Mouse (Mus musculus): Measurements from ENCODE around the gene Wdr83. TPM values are rescaled to one million over a fixed set of nuclear protein-coding genes. Genes with fewer than 3 reads are reported as not detected.

Gene Wdr83
- total RNA-seq, 2 experiments from 2014 or later: 20.5 to 25.5 TPM

DNA sequence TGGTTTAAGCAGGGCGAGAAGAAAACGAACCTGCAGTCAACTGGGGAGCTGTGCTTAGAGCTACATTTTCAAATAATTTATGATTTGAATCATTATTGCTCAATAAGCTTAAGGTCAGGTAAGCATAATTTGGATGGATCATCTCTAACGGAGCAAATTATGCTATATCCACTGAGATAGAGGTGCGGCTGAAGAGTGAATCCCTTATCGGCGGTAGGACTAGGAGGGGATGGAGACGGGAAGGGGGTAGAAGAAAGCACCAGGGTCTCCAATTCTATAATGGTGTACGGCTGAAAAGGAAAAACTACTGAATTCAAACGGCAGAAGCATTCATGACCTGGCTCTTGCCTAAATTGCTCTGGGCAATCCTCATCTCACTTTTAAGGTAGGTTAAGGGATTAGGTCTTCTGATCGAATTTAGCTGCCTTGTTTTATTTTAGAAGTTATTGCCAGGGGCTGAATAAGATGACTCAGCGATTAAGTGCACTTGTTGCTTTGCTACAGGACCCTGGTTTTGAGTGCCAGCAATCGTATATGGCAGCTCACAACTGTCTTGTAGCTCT, 45.9 kb downstream of the Wdr83 start:
- DNase-seq: no peak

DNA sequence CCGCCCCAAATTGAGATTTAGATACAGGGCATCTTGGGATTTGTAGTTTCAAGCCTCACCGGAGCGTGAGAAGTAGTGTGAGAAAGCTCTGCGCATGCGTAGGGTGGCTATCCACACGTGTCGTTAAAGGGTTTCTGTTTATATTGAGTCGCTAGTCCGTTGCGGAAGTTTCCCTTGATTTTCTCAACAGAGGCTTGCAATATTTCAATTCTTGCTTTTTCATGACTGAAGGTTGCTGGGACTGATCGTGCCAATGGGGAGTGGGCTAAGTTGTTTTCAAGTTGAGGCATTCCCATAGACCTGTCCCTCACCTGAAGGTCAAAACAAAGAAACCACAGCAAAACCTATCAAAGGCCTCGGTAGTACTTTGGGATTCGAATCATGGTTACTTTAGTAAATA, 46.3 kb downstream of the Wdr83 start:
- peak; percentile 83 to 86 for DNase-seq

DNA sequence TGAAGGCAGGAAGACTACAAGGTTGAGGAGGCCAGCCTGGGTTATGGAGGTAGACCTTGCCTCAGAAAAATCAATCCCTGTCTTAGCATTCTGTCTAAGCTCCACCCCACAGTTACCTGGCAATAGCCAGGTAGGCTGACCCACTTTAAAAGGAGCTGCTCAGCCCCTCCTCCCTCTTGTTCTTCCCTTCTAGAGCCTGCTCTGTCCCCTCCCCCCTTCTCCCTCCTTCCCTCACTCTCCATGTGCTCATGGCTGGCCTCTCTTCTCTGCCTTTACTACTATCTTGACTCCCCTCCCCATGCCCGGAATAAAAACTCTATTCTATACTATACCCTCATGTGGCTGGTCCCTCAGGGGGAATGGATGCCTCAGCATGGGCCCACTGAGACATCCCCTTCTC, 47.2 kb downstream of the Wdr83 start:
- no peak for DNase-seq

DNA sequence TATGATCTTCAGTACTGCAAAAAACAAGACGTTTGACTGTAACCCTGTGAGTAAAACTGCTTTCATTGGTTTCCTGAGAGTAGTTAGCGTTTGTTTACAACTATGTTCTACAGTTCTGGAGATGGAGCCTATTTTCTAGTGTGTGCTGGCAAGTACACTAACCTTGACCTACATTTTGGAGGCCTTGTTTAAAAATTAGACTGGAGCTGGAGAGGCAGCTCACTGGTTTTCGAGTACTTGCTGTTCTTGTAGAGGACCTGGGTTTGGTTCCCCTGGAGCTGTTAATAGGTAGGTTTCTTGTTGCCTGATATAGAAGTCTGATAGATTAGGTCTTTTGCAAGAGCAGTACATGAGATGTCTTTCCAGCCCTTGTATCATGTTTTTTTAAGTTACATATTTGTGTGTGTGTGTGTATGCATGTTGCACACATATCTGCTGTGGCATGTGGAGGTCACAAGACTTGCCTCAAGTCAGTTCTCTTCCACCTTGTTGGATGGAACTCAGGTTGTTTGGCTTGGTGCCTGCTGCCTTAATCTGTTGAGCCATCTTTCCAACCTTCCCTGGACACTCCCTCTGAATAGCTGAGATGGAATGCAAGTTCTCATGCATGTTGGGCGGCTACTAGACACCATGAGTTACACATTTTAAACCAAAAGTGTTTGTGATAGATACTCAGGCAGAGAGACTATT, 48.3 kb downstream of the Wdr83 start:
- no peak for DNase-seq

DNA sequence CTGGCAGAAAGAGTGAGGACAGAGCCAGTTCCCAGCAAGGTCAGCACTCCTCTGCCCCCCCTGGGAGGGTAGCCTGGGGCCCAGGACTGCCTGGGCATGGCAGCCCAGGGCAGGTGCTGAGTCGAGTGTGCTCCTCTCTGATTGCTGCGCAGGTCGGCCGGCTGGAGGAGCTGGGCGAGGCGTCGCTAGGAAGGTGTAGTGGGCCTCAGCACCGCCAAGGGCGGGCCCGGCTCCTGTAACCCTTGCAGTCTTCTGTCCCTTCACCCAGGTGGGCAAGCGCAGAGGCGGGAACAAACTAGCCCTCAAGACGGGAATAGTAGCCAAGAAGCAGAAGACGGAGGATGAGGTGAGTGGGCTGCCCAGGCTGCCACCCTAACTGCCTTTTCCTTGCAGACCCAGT, 51.8 kb downstream of the Wdr83 start:
- DNase-seq: no peak

DNA sequence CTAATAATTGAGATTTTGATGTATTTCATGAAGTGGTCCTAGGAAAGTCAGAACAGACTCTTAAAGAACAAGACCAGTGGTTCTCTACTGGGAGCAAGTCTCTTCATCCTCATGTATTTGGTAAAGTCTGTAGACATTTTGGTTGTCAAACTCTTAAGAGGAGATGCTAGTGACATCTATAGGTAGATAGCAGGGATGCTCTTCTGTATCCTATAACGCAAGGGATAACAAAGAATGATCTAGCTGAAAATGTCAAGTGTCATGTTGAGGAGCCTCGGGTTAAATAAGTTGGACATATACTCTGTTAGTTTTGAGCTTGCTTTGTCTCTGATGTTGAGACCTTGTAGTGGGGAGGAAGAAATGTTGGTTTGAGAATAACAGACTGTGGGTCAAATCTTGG, 53.2 kb downstream of the Wdr83 start:
- DNase-seq: no peak

DNA sequence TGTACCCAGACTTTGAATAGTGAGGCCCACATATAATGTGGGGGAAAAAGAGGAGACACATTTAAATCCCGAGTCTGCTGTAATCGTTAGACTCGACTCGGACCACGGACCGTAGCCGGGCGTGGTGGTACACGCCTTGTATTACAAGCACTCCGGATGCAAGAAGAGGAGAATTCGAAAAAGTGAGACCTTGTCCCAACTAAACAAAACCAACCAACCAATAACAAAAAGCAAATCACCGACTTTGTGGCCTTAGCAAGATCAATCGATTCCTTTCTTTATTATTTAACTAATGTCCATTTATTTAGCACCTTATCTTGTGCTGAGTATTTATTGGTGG, 53.6 kb downstream of the Wdr83 start:
- no peak for DNase-seq

DNA sequence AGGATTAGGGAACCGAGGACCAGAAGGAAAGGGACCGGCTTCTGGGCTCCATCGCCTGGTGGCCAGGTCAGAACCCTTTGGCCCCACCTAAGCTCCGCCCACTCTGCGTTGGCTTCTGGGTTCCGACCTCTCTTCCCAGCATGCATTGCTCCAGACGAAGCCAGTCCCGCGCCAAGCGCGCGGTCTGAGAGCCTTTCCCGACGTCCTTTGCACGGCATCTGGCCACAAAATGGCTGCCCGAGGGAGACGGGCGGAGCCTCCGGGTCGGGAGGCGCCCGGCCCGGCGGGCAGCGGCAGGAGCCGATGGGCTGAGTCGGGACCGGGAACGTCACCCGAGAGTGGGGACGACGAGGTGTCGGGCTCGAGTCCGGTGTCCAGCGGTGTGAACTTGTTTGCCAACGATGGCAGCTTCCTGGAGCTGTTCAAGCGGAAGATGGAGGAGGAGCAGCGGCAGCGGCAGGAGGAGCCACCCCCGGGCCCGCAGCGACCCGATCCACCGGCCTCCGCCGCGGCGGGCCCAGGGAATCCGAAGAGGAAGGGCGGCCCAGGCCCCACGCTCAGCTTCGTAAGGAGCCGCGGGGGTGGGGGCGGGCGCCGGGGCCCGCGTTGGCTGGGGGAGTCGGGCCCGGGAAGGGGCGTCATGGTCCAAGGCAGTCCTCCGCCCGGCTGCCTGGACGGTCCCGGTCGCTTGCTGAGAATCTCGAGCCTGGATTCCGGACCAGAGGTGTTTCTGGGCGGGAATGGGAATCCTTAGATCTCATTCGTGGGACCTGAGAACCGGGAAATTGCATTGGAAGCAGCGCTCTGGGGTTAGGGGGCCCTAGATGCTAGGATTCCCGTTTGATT, 54.2 kb downstream of the Wdr83 start, which contains the start of gene Trir:
TSS of gene Trir (plus strand) at position 154 of the 846 bp plus-strand sequence.
- peak; percentile 97 to 98 for DNase-seq

DNA sequence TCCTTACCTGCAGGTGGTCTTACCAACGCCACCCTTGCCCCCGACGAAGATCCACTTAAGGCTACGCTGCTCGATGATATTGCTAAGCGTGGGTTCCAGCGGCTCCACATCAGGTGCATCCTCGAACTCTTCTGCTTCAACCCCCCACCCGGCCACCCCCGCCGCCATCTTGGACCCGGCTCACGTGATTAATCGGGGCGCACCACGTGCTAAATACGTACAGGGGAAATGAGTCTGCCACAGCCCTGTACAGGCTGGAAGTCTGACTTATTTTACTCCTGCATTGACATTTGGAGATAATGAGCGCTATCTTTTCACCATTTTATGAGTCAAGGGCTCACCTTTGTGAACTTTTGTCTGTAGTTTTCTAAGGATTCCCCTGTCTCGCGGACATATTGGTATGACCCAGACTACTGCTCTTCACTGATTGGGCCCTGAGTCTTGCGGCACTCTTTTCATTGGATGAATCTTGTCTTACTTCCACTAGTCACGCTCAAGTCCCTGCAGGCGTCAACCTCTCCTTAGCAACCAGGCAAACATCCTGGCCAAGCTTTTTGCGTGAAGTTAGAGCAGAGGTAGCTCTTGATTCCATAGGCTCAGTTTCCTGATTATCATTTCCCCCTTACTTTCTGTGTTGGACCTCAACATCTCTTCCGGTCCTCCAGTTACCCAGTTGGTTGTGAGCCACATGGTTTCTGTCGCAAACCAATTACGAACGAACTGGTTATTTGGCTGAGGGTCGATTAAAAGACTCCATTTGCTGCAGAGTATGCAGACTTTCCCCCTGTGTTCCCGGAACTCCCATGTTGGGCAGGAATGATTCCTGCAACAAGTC, 55.8 kb downstream of the Wdr83 start, which contains the start of gene Asna1:
TSS of gene Asna1 (minus strand) at position 184 of the 835 bp plus-strand sequence.
- peak; percentile 83 to 85 for DNase-seq

Small RNA genes within 50 kb of the gene (microRNA-seq; reads per million reads assigned to microRNA genes)
- gene Gm23388: not detected
- not detected for gene Mir7070

Other genes starting within 250 kb of the Wdr83 start
- 10 to 100 TPM; 63.3 to 70.5 TPM for gene Gadd45gip1, start 249.8 kb downstream of the Wdr83 start, total RNA-seq (2021)
- gene Rad23a, start 240.6 kb downstream of the Wdr83 start, total RNA-seq (2021): 100 to 1,000 TPM; 116 to 119 TPM
- gene Calr, start 234.4 kb downstream of the Wdr83 start, total RNA-seq (2021): 100 to 1,000 TPM; 569 to 727 TPM
- 10 to 100 TPM; 62.1 to 69.2 TPM for gene Farsa, start 224.3 kb downstream of the Wdr83 start, total RNA-seq (2021)
- 10 to 100 TPM in 1 of 2 experiments, 1 to 10 TPM in 1; 8.7 to 11.5 TPM for gene Syce2, start 209.2 kb downstream of the Wdr83 start, total RNA-seq (2021)
- 10 to 100 TPM; 41.9 to 53.8 TPM for gene Gcdh, start 187.4 kb downstream of the Wdr83 start, total RNA-seq (2021)
- under 1 TPM in 1 of 2 experiments, not detected in 1; 0.20 TPM for gene Klf1, start 179.4 kb downstream of the Wdr83 start, total RNA-seq (2021)
- gene Dnase2a, start 172.7 kb downstream of the Wdr83 start, total RNA-seq (2021): 10 to 100 TPM in 1 of 2 experiments, 1 to 10 TPM in 1; 9.5 to 10.3 TPM
- 1 to 10 TPM; 1.0 to 1.3 TPM for gene Mast1, start 143.9 kb downstream of the Wdr83 start, total RNA-seq (2021)
- not detected for gene Rtbdn, start 134.3 kb downstream of the Wdr83 start, total RNA-seq (2021)
- 1 to 10 TPM in 1 of 2 experiments, not detected in 1; 1.5 TPM for gene Gm49661, start 111.9 kb downstream of the Wdr83 start, total RNA-seq (2021)
- gene Prdx2, start 111.7 kb downstream of the Wdr83 start, total RNA-seq (2021): 100 to 1,000 TPM; 651 to 659 TPM
- gene Rnaseh2a, start 111.5 kb downstream of the Wdr83 start, total RNA-seq (2021): 100 to 1,000 TPM; 109 to 136 TPM
- 100 to 1,000 TPM in 1 of 2 experiments, 10 to 100 TPM in 1; 71.5 to 139 TPM for gene Junb, start 102.6 kb downstream of the Wdr83 start, total RNA-seq (2021)
- 1 to 10 TPM; 7.0 to 8.2 TPM for gene Hook2, start 90.7 kb downstream of the Wdr83 start, total RNA-seq (2021)
- not detected for gene Best2, start 66.8 kb downstream of the Wdr83 start, total RNA-seq (2021)
- gene Asna1, start 56.0 kb downstream of the Wdr83 start, total RNA-seq (2021): 10 to 100 TPM; 91.0 to 93.4 TPM
- gene Trir, start 54.5 kb downstream of the Wdr83 start, total RNA-seq (2021): 100 to 1,000 TPM; 157 to 178 TPM
- gene Tnpo2, start 44.4 kb downstream of the Wdr83 start, total RNA-seq (2021): 10 to 100 TPM; 76.4 to 88.2 TPM
- 10 to 100 TPM; 13.0 to 20.5 TPM for gene Fbxw9, start 21.3 kb downstream of the Wdr83 start, total RNA-seq (2021)
- gene Gm5741, start 13.3 kb downstream of the Wdr83 start, total RNA-seq (2021): 1 to 10 TPM in 1 of 2 experiments, not detected in 1; 1.2 TPM
- gene Dhps, start 9.5 kb downstream of the Wdr83 start, total RNA-seq (2021): 10 to 100 TPM; 32.2 to 32.7 TPM
- gene Wdr83os, start 566 bp downstream of the Wdr83 start, total RNA-seq (2021): 10 to 100 TPM; 69.1 to 79.6 TPM
- 10 to 100 TPM; 38.1 to 45.5 TPM for gene Man2b1, start 2.0 kb upstream of the Wdr83 start, total RNA-seq (2021)
- gene Zfp791, start 41.8 kb upstream of the Wdr83 start, total RNA-seq (2021): 1 to 10 TPM; 1.3 to 1.4 TPM
- gene Cks1brt, start 70.6 kb upstream of the Wdr83 start, total RNA-seq (2021): not detected
- not detected for gene Olfr371, start 144.7 kb upstream of the Wdr83 start, total RNA-seq (2021)
- gene Orc6, start 218.3 kb upstream of the Wdr83 start, total RNA-seq (2021): 10 to 100 TPM; 17.9 to 18.8 TPM
- gene Vps35, start 218.5 kb upstream of the Wdr83 start, total RNA-seq (2021): 100 to 1,000 TPM; 105 to 108 TPM

Data from adrenal gland, postnatal 36 days (tissue).